Mouse (Mus musculus) regulatory T cell (primary cell): ENCODE data around the gene Nell2.

Source experiments
- in situ Hi-C: fragments of 300-600 bp; cut with MboI, MseI; formaldehyde crosslinking; loops from one replicate; pipeline ENCODE4 v1.15.1; 2025; ENCODE audit warnings: high pct_unique_total_duplicates

The Nell2 gene

GRCm38 (mm10) chr15:95101522-95101921, 426.8 kb downstream of the Nell2 start:
- in situ Hi-C loops: no loop called here

GRCm38 (mm10) chr15:95100133-95100532, 428.2 kb downstream of the Nell2 start:
- in situ Hi-C loops: no loop called here

GRCm38 (mm10) chr15:95085962-95086361, 442.4 kb downstream of the Nell2 start:
- in situ Hi-C loops: no loop called here

GRCm38 (mm10) chr15:95081654-95082053, 446.7 kb downstream of the Nell2 start:
- in situ Hi-C loops: no loop called here

GRCm38 (mm10) chr15:95075356-95075755, 453.0 kb downstream of the Nell2 start:
- in situ Hi-C loops: no loop called here

GRCm38 (mm10) chr15:95070881-95071280, 457.5 kb downstream of the Nell2 start:
- in situ Hi-C loops: no loop called here

GRCm38 (mm10) chr15:95068799-95069198, 459.6 kb downstream of the Nell2 start:
- in situ Hi-C loops: no loop called here

GRCm38 (mm10) chr15:95068023-95068422, 460.3 kb downstream of the Nell2 start:
- in situ Hi-C loops: no loop called here

- in situ Hi-C loops: no loop called here
These were observed 473.2 kb downstream of the Nell2 start for GRCm38 (mm10) chr15:95055081-95055650.

- in situ Hi-C loops: no loop called here
These were observed 479.1 kb downstream of the Nell2 start for GRCm38 (mm10) chr15:95049171-95049729.

- in situ Hi-C loops: no loop called here
These were observed 480.9 kb downstream of the Nell2 start for GRCm38 (mm10) chr15:95047486-95047885.

GRCm38 (mm10) chr15:95044011-95044410, 484.3 kb downstream of the Nell2 start:
- in situ Hi-C loops: no loop called here

- in situ Hi-C loops: no loop called here
These were observed 485.9 kb downstream of the Nell2 start for GRCm38 (mm10) chr15:95042437-95042836.

- in situ Hi-C loops: no loop called here
These were observed 498.9 kb downstream of the Nell2 start for GRCm38 (mm10) chr15:95029487-95029875.

GRCm38 (mm10) chr15:95028862-95029486, 499.4 kb downstream of the Nell2 start:
- in situ Hi-C loops: no loop called here
